Mouse (Mus musculus) ovary, postnatal 10 days (tissue): ENCODE measurements around the gene Cps1.

Source experiments
- DNase-seq: peaks from one replicate; pipeline ENCODE4 v3.0.0; 2022; ENCODE audit warnings: low spot score

The Cps1 gene

DNA sequence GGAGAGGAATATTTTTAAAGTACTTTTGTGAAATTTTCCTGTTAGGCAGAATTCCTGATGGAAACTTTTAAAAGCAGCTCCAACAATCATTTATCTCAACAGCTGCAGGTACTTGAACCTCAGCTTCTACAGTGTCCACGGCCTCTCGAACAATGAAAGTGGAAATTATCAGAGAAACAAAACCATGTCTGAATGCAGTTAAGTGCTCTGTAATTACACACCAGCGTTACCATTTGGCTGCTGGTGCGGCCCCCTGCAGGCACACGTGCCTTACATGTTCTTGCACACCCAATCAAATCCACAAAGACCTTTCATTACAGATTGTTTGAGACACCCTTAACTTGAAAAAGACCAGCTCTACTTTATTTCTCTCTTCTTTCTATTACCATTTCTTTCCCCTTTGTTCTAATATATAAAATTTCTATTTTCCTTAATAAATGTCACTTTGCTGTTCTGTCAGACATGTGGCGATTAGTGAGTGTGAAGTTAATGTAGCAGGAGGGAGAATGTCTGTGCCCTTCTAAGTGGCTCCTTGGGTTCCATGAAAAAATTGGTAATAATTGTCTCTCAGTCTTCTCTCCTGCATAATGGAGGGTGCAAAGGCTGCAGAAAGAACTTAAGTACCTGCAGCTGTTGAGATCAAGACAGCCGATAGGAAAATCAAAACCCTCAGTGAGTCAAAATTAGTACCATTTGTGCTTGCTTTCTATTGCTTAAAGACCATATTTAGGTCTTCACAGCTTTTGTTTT, 112.8 kb downstream of the Cps1 start:
- no peak for DNase-seq

DNA sequence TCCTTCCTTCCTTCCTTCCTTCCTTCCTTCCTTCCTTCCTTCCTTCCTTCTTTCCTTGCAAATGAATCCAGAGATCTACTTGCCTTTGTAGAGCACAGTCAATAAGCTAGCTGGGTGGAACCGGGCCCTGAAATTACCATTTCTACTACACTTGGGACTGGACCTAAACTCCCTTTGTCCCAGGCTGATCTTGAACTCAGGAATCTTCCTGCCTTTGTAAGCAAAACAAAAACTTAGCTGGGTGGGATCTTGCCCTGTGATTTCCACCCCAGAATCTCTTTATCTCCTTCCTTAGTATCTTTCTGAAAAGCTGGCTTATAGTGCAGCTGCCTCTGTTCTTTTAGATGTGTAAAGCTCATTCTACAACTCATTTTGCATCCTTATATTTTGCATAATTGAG, 115.6 kb downstream of the Cps1 start:
- DNase-seq: no peak

DNA sequence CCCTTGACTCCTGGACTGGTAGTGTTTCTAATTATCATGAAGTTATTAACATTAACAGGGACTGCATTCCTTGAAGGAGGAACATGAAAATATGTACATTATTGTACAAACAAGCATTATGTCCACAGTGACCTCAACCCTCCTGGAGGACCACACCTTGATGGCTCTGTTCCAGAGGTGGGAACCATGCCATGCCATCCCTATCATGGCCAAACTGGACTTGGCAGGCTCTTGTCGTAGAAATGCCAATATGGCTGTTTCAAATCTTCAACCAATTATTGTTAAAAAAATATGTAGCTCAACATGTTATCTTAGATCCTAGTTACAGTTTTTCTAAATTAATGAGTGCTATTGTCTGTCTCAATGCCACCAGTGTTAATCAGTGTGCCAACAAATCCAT, 116.1 kb downstream of the Cps1 start:
- no peak for DNase-seq

DNA sequence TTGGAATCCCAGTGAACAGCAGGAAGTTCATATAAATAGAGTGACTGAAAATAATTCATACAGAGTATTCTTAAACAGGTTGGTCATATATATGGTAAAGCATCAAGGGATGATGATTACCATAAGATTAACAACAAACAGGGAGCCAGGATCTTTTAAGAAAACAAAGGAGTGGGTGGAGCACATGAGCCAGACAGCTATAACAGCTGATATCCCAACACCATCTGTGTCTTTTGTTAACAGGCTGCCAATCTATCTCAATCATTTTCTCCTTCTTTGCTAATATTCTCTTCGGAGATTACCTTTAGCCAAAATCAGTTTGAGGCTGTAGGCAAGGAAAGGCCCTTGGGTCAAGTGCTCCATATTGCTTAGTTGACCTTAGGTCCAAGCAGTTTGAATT, 142.4 kb downstream of the Cps1 start:
- no peak for DNase-seq

DNA sequence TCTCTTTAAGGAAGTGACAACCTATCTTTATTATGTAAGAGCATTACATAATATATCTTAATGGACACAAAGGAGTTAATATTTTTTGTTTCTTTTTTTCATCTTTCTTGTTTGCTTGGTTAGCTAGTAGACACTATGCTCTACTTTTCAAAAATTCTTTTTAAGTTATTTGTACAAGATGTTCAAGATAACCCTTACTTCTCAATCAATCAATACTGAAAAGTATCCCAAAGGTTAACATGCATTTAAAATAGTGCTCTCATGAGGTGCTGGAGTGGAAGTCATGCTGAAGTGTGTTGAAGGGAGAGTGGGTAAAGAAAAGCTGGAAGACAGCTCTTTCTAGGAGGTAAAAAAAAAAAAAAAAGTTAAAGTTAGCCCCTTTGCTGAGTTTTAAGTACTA, 145.1 kb downstream of the Cps1 start:
- no peak for DNase-seq

DNA sequence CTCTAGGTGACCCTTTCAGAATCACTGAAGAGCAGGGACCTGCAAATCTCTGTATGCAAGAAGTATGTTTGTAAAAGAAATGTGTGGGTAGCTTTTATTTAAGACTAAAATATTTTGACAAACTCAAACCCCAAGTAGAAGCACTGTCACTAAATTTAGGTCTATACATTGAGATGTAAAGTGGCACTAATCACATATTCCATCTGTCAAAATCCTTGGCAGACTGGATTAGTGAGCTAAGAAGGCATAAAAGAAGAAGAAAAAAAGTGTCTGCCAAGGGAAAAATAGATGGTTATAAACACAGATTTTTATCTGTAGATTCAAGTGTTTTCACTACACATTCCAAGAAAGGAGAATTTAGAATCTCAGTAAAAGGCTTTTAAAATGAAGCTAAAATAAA, 145.6 kb downstream of the Cps1 start:
- DNase-seq: no peak

DNA sequence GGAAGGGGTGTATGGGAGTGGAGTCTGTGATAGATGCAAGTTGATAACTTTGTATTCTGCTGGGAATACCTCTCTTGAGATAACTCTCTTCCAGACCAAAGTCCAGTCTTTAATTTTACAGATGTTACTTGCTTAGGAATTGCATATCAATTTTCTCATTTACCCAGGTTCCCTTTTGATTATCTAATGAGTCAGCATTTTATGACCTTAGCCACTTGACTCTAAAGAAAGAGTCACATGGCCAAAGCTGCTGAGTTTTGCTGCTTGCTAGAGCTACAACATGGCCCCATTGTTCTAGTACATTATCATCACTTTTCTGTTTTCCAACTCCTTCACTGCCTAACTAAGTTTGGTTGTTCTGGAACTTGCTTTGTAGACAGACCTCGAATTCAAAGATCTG, 153.4 kb downstream of the Cps1 start:
- no peak for DNase-seq
